Mouse (Mus musculus): ENCODE measurements around the gene Otp. TPM values are rescaled to one million over a fixed set of nuclear protein-coding genes. Genes with fewer than 3 reads are reported as not detected.

Gene Otp
- polyA plus RNA-seq, 1 experiment from 2014 or later: not detected

- no peak for ATAC-seq
- H3K4me2 ChIP-seq (replicated peaks): no peak overlapping the region
- no peak overlapping the region for H3K9ac ChIP-seq
- H3K36me3 ChIP-seq: no peaks in the 10 kb centered on the region
- no peaks in the 10 kb centered on the region for H3K9me3 ChIP-seq
- H3K27me3 ChIP-seq (replicated peaks): peaks cover 78% of the 10 kb centered on the region
- H3K4me3 ChIP-seq (replicated peaks): no peak overlapping the region
- 0 out of 2 replicates have a peak, but pooled peaks cover 7% of the 10 kb centered on the region for H3K4me1 ChIP-seq (replicated peaks)
- WGBS: 1% methylated on average over 30 of the region's 30 CpGs
- no peak overlapping the region for H3K27ac ChIP-seq
Observed at GRCm38 (mm10) chr13:94876286-94877210, 1.1 kb downstream of the Otp start.

GRCm38 (mm10) chr13:94877211-94877590 lies 1.8 kb downstream of the Otp start:
- Histone ChIP-seq H3K27ac (no peak overlapping the region), H3K4me2 (replicated peaks) (no peak overlapping the region), H3K27me3 (replicated peaks) (peaks cover 78% of the 10 kb centered on the region), H3K9me3 (no peaks in the 10 kb centered on the region), H3K4me3 (replicated peaks) (no peak overlapping the region), H3K9ac (no peak overlapping the region), H3K4me1 (replicated peaks) (0 out of 2 replicates have a peak, but pooled peaks cover 7% of the 10 kb centered on the region), H3K36me3 (no peaks in the 10 kb centered on the region)
- ATAC-seq: no peak
- under 1% methylated on average over 27 of the region's 27 CpGs for WGBS

- ATAC-seq: no peak
- no peak overlapping the region for H3K9ac ChIP-seq
- no peaks in the 10 kb centered on the region for H3K36me3 ChIP-seq
- H3K27me3 ChIP-seq (replicated peaks): peaks cover 78% of the 10 kb centered on the region
- no peaks in the 10 kb centered on the region for H3K9me3 ChIP-seq
- H3K4me2 ChIP-seq (replicated peaks): no peak overlapping the region
- H3K4me1 ChIP-seq (replicated peaks): peaks cover 14% of the 10 kb centered on the region
- no peak overlapping the region for H3K4me3 ChIP-seq (replicated peaks)
- 13% methylated on average over 10 of the region's 10 CpGs for WGBS
- H3K27ac ChIP-seq: no peak overlapping the region
Observed at GRCm38 (mm10) chr13:94877991-94878745, 2.8 kb downstream of the Otp start.

GRCm38 (mm10) chr13:94881201-94881600 lies 5.8 kb downstream of the Otp start:
- Histone ChIP-seq H3K4me1 (replicated peaks) (peaks cover 21% of the 10 kb centered on the region), H3K9me3 (no peaks in the 10 kb centered on the region), H3K4me2 (replicated peaks) (no peak overlapping the region), H3K27me3 (replicated peaks) (peaks cover 83% of the 10 kb centered on the region), H3K4me3 (replicated peaks) (no peak overlapping the region), H3K36me3 (no peaks in the 10 kb centered on the region), H3K27ac (no peak overlapping the region), H3K9ac (no peak overlapping the region)
- ATAC-seq: no peak
- WGBS: under 1% methylated on average over 3 of the region's 3 CpGs

- Histone ChIP-seq H3K4me3 (replicated peaks) (peak overlapping the region; percentile 41; the same call in 1 of the 2 replicates), H3K27me3 (replicated peaks) (peaks cover 73% of the 10 kb centered on the region), H3K4me2 (replicated peaks) (peak overlapping the region; percentile 85; the same call in 1 of the 2 replicates), H3K9ac (no peak overlapping the region), H3K9me3 (no peaks in the 10 kb centered on the region), H3K4me1 (replicated peaks) (peaks cover 21% of the 10 kb centered on the region), H3K36me3 (no peaks in the 10 kb centered on the region), H3K27ac (no peak overlapping the region)
- WGBS: 1% methylated on average over 10 of the region's 10 CpGs
- no peak for ATAC-seq
Observed at GRCm38 (mm10) chr13:94882221-94882620, 6.8 kb downstream of the Otp start.

- Histone ChIP-seq H3K36me3 (no peaks in the 10 kb centered on the region), H3K9ac (0 out of 2 replicates have a peak overlapping the region, but pooled peaks have one; percentile 4), H3K4me3 (replicated peaks) (peak overlapping the region; percentile 41), H3K27me3 (replicated peaks) (peaks cover 72% of the 10 kb centered on the region), H3K4me2 (replicated peaks) (peak overlapping the region; percentile 85), H3K27ac (no peak overlapping the region), H3K9me3 (no peaks in the 10 kb centered on the region), H3K4me1 (replicated peaks) (peaks cover 21% of the 10 kb centered on the region)
- peak; percentile 41 for ATAC-seq
- WGBS: under 1% methylated on average over 37 of the region's 37 CpGs
Observed at GRCm38 (mm10) chr13:94882711-94883145, 7.3 kb downstream of the Otp start.

GRCm38 (mm10) chr13:94883163-94883965 lies 8.0 kb downstream of the Otp start:
- 1% methylated on average over 90 of the region's 95 CpGs for WGBS

GRCm38 (mm10) chr13:94883966-94884960 lies 8.9 kb downstream of the Otp start:
- Histone ChIP-seq H3K4me3 (replicated peaks) (peak overlapping the region; percentile 41), H3K9ac (no peak overlapping the region), H3K27ac (no peak overlapping the region), H3K9me3 (no peaks in the 10 kb centered on the region), H3K4me2 (replicated peaks) (peak overlapping the region; percentile 85), H3K4me1 (replicated peaks) (peaks cover 21% of the 10 kb centered on the region), H3K36me3 (no peaks in the 10 kb centered on the region), H3K27me3 (replicated peaks) (peaks cover 79% of the 10 kb centered on the region)
- 3% methylated on average over 36 of the region's 36 CpGs for WGBS
- ATAC-seq: peak; percentile 28; the same call in 1 of the 2 replicates

More at GRCm38 (mm10) chr13:94883163-94883965, 8.0 kb downstream of the Otp start:
- Histone ChIP-seq H3K36me3 (no peaks in the 10 kb centered on the region), H3K4me2 (replicated peaks) (peak overlapping the region; percentile 85), H3K4me3 (replicated peaks) (peak overlapping the region; percentile 41), H3K4me1 (replicated peaks) (peaks cover 21% of the 10 kb centered on the region), H3K27ac (no peak overlapping the region), H3K27me3 (replicated peaks) (peaks cover 74% of the 10 kb centered on the region), H3K9ac (0 out of 2 replicates have a peak overlapping the region, but pooled peaks have one; percentile 4), H3K9me3 (no peaks in the 10 kb centered on the region)
- peak; percentile 80 for ATAC-seq

GRCm38 (mm10) chr13:94885291-94886235 lies 10.2 kb downstream of the Otp start:
- no peak overlapping the region for H3K27ac ChIP-seq
- peaks cover 76% of the 10 kb centered on the region for H3K27me3 ChIP-seq (replicated peaks)
- ATAC-seq: peak; percentile 25; the same call in 1 of the 2 replicates
- peak overlapping the region; percentile 24 for H3K4me3 ChIP-seq (replicated peaks)
- no peaks in the 10 kb centered on the region for H3K36me3 ChIP-seq
- H3K9ac ChIP-seq: no peak overlapping the region
- H3K9me3 ChIP-seq: no peaks in the 10 kb centered on the region
- H3K4me1 ChIP-seq (replicated peaks): peaks cover 21% of the 10 kb centered on the region
- WGBS: 2% methylated on average over 80 of the region's 81 CpGs
- peak overlapping the region; percentile 49 for H3K4me2 ChIP-seq (replicated peaks)

GRCm38 (mm10) chr13:94907841-94908240 lies 32.4 kb downstream of the Otp start:
- Histone ChIP-seq H3K4me3 (replicated peaks) (no peak overlapping the region), H3K9ac (no peak overlapping the region), H3K36me3 (no peaks in the 10 kb centered on the region), H3K4me2 (replicated peaks) (no peak overlapping the region), H3K4me1 (replicated peaks) (no peaks in the 10 kb centered on the region), H3K9me3 (no peaks in the 10 kb centered on the region), H3K27me3 (replicated peaks) (0 out of 2 replicates have a peak, but pooled peaks cover 2% of the 10 kb centered on the region), H3K27ac (no peak overlapping the region)
- 92% methylated on average over 10 of the region's 10 CpGs for WGBS
- no peak for ATAC-seq
